Mouse (Mus musculus) urinary bladder, postnatal 0 days (tissue): ENCODE data around the gene Khdrbs1. TPM values are rescaled to one million over a fixed set of nuclear protein-coding genes. Genes with fewer than 3 reads are reported as not detected.

Experiments
- microRNA-seq: library from miRNA; unstranded; fragments of <30 nt; microRNA quantifications from one replicate; pipeline ENCODE4, GENCODE M21; 2016
- polyA plus RNA-seq: library from polyadenylated mRNA; unstranded; fragments of >200 nt; fragmentation: Nextera tagmentation; extraction: Ambion mirVana; gene quantifications from 2 replicates; pipeline ENCODE4 v1.2.1, GENCODE M21; 2015

Khdrbs1 gene
- 40.1 and 45.9 TPM in 2 replicates for polyA plus RNA-seq

DNA sequence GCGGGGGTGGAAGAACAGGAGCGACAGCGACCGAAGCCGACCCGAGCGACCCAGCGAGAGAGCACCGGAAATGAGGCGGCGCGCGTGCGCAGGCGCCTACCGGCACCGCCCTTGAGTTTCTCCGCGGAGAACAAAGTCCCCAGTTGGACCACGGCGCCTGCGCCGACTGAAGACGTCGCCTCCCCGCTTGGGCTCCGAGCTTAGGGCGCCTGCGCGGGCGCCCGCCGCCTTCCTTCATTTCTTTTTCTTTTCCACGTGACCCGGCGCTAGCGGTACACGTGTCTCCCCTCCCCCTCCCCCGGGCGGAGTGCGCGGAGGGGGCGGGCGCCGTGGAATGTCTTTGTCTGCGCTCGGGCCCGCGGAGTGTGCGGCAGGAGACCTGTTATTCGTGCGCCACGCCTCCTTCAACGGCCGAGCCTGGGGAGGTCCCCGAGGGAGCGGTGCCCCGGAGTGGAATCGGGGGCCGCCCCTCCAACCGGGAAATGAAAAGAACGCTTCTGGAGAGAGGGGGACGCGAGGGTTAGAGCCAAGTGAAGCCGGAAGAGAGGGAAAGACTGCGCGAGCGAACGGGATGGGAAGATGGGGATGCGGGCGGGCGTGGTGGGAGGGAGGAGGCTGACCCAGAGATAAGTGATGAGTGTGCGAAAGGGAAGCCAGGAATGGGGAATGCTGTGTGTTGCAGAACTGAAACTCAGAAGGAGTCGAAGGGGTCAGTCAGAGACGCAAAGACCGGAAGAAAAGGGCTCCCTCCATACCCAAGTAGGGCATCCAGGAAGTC, at the start of gene Khdrbs1:
Khdrbs1 (minus strand) TSS at position 72 of the 778 bp plus-strand sequence.

DNA sequence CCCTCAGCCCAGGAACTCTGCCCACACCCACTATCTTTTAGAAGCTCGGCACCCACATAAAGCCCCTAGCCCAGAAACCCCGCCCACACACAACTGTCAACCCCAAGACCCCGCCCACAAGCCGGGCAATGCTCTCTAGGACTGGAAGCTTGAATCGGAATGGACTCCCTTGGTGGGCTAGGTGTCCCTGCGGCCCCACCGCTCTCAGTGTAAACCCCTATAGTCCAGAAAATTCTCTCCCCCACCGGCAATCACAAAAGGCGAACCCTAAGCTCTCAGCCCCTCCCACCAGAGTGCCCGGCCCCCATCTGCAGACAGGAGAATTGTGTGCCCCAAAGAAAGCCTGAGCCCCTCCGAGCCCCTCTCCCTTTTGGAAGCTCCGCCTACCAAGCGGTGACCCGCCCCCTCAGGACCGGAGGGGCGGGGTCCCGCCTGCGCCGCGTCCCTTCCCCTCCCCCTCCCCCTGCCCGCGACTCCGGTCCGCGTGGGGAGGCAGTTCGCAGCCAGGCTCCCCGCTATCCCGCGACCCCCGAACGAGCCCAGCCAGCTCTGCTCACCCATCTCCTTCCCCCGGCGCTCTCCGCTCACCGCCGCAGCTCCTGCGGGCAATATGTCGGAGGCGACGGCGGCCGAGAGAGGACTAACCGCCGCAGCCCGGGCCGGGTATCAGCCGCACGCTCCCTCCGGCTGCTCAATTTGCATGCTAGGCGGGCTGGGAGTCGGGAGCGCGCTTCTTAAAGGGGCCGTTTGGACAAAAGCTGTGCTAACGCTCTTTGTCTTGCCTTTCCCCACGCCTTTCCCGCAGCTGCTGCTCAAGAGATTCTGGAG, 45.7 kb downstream of the Khdrbs1 start, which contains the start of gene Tmem39b:
Tmem39b (minus strand) TSS at position 681 of the 828 bp plus-strand sequence.

DNA sequence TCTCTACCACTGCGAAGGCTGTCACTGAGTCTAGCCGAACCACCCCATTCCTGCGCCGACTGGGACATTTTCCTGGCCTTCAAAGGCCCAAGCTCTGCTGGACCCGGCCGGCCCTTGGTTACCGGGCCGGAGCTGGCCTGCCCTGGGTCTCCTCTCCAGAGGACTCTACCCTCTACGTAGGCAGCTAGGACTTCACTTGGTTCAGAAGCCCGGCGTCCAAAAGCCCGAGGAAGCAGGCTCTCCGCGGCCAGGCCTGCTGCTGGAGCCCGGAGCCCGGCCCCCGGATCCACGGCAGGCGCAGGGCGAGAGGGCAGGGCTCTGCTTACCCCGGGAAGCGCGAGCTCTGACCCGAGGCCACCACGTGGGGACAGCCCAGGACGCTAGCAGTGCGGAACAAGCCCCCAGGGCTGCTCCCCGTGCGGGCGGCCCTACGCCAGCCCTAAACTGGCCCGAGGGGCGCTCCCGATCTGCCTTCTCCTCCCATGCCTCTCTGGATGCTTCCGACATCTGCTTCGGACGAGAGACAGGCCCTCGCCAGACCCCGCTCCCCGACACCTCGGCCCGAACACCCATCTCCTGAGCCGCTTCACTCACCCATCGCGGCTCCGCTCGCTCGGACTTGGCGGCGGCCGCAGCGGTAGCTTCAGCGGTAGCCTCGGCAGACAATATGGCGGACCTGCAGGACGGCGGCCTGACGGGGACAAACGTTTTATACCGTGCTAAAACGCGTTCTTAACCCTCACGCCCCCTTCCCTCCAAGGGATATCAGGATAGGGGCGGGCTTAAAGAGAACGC, 69.8 kb downstream of the Khdrbs1 start, which contains the start of gene Kpna6:
Kpna6 (minus strand) TSS at position 685 of the 795 bp plus-strand sequence.

Small RNA genes within 50 kb of the gene (microRNA-seq; reads per million reads assigned to microRNA genes)
- gene Gm28017: not detected
- not detected for gene Mir7016

Other genes starting within 250 kb of the Khdrbs1 start
- gene Marcksl1, start 228.7 kb downstream of the Khdrbs1 start, polyA plus RNA-seq: 166 and 167 TPM in 2 replicates
- 95.3 and 96.1 TPM in 2 replicates for gene Hdac1, start 199.6 kb downstream of the Khdrbs1 start, polyA plus RNA-seq
- gene Lck, start 168.7 kb downstream of the Khdrbs1 start, polyA plus RNA-seq: 1.9 and 2.6 TPM in 2 replicates
- 1.3 and 1.8 TPM in 2 replicates for gene Fam167b, start 163.8 kb downstream of the Khdrbs1 start, polyA plus RNA-seq
- 201 and 217 TPM in 2 replicates for gene Eif3i, start 141.7 kb downstream of the Khdrbs1 start, polyA plus RNA-seq
- 164 and 187 TPM in 2 replicates for gene Tmem234, start 141.6 kb downstream of the Khdrbs1 start, polyA plus RNA-seq
- gene Dcdc2b, start 128.0 kb downstream of the Khdrbs1 start, polyA plus RNA-seq: 0.63 and 1.9 TPM in 2 replicates
- 19.0 and 19.1 TPM in 2 replicates for gene Iqcc, start 123.2 kb downstream of the Khdrbs1 start, polyA plus RNA-seq
- 39.2 and 42.1 TPM in 2 replicates for gene Ccdc28b, start 118.4 kb downstream of the Khdrbs1 start, polyA plus RNA-seq
- 26.8 and 29.6 TPM in 2 replicates for gene Txlna, start 101.2 kb downstream of the Khdrbs1 start, polyA plus RNA-seq
- 9.8 and 11.9 TPM in 2 replicates for gene Kpna6, start 69.5 kb downstream of the Khdrbs1 start, polyA plus RNA-seq
- 5.2 and 5.7 TPM in 2 replicates for gene Tmem39b, start 45.5 kb downstream of the Khdrbs1 start, polyA plus RNA-seq
- 290 and 382 TPM in 2 replicates for gene Ptp4a2, start 68.9 kb upstream of the Khdrbs1 start, polyA plus RNA-seq
- gene Spocd1, start 186.9 kb upstream of the Khdrbs1 start, polyA plus RNA-seq: 0.04 and 0.05 TPM in 2 replicates
- 0.79 and 0.88 TPM in 2 replicates for gene Adgrb2, start 242.6 kb upstream of the Khdrbs1 start, polyA plus RNA-seq